Mouse (Mus musculus) myocyte (in vitro differentiated cells): Measurements from ENCODE around the gene Ung. TPM values are rescaled to one million over a fixed set of nuclear protein-coding genes. Genes with fewer than 3 reads are reported as not detected.

Experiments
- H3K27me3 ChIP-seq: one replicate; pipeline ENCODE4 v1.6.1; 2011; ENCODE audit not compliant: control insufficient read depth, insufficient read depth, insufficient read length
- H3K36me3 ChIP-seq: one replicate; pipeline ENCODE4 v1.6.1; 2011; ENCODE audit not compliant: control insufficient read depth, insufficient read depth
- H3K4me2 ChIP-seq: one replicate; pipeline ENCODE4 v1.6.1; 2011; ENCODE audit warnings: low read depth, control low read depth
- H3K4me3 ChIP-seq: one replicate; pipeline ENCODE4 v1.5.1; 2011; ENCODE audit warnings: mild to moderate bottlenecking, control low read depth, moderate library complexity
- H3K79me2 ChIP-seq: one replicate; pipeline ENCODE4 v1.6.1; 2011; ENCODE audit not compliant: control insufficient read depth, insufficient read depth
- H3ac ChIP-seq: one replicate; pipeline ENCODE4 v1.6.1; 2011; ENCODE audit not compliant: control insufficient read depth, insufficient read length
- CEBPB ChIP-seq: IDR thresholded peaks from 2 replicates; pipeline ENCODE4 v1.6.1; 2011; ENCODE audit warnings: mild to moderate bottlenecking, moderate library complexity; ENCODE audit not compliant: poor library complexity, insufficient read depth, severe bottlenecking
- E2F4 ChIP-seq: IDR thresholded peaks from one replicate; pipeline ENCODE4 v1.6.1; 2011; ENCODE audit warnings: mild to moderate bottlenecking, control low read depth, moderate library complexity; ENCODE audit not compliant: insufficient read depth
- MAX ChIP-seq: IDR thresholded peaks from one replicate; pipeline ENCODE4 v1.6.1; 2011; ENCODE audit warnings: low read depth, mild to moderate bottlenecking, control low read depth
- MYOD1 ChIP-seq, 3 experiments: IDR thresholded peaks; one replicate each; pipeline ENCODE4 v1.6.1; 2011; ENCODE audit warnings: control low read depth in 2 of 3, low read depth in 2 of 3, mild to moderate bottlenecking in 2 of 3, moderate library complexity in 1 of 3; ENCODE audit not compliant: insufficient read length in 2 of 3, control insufficient read depth in 1 of 3
- MYOG ChIP-seq, 3 experiments: IDR thresholded peaks; one replicate each; pipeline ENCODE4 v1.6.1; 2011; ENCODE audit warnings: control low read depth in 2 of 3, low read depth in 2 of 3, mild to moderate bottlenecking in 2 of 3; ENCODE audit not compliant: insufficient read length in 2 of 3, control insufficient read depth in 1 of 3, insufficient read depth in 1 of 3
- POLR2A ChIP-seq: IDR thresholded peaks from one replicate; pipeline ENCODE4 v1.6.1; 2011; ENCODE audit warnings: low read depth, mild to moderate bottlenecking, control low read depth, moderate library complexity; ENCODE audit not compliant: insufficient read length
- POLR2AphosphoS2 ChIP-seq: IDR thresholded peaks from one replicate; pipeline ENCODE4 v1.6.1; 2011; ENCODE audit warnings: low read depth, control low read depth; ENCODE audit not compliant: insufficient read length
- REST ChIP-seq: IDR thresholded peaks from one replicate; pipeline ENCODE4 v1.6.1; 2011; ENCODE audit warnings: mild to moderate bottlenecking, control low read depth, moderate library complexity; ENCODE audit not compliant: insufficient read depth, insufficient read length
- SRF ChIP-seq: IDR thresholded peaks from one replicate; pipeline ENCODE4 v1.6.1; 2011; ENCODE audit warnings: low read depth; ENCODE audit not compliant: control insufficient read depth, insufficient read length
- TCF12 ChIP-seq: IDR thresholded peaks from one replicate; pipeline ENCODE4 v1.6.1; 2011; ENCODE audit warnings: mild to moderate bottlenecking, control low read depth; ENCODE audit not compliant: poor library complexity, insufficient read depth, severe bottlenecking
- TCF3 ChIP-seq: IDR thresholded peaks from one replicate; pipeline ENCODE4 v1.6.1; 2011; ENCODE audit warnings: low read depth, control low read depth; ENCODE audit not compliant: insufficient read length
- USF1 ChIP-seq: IDR thresholded peaks from one replicate; pipeline ENCODE4 v1.6.1; 2011; ENCODE audit warnings: low read depth, mild to moderate bottlenecking, control low read depth, moderate library complexity
- polyA plus RNA-seq: library from polyadenylated mRNA; unstranded; fragments of >200 nt; fragmentation: generic; extraction: Trizol; gene quantifications from one replicate; pipeline ENCODE4 v1.2.1, GENCODE M21; 2012; ENCODE audit warnings: missing spikeins

Ung gene
- polyA plus RNA-seq, 1 experiment = 2.7 TPM

GRCm38 (mm10) chr5:114091057-114091807 is 39.0 kb upstream of the Ung start, which contains the start of gene Svop:
Gene Svop (minus strand): TSS chr5:114091570.
- Histone ChIP-seq H3K36me3 (no peaks in the 10 kb centered on the region), H3ac (no peak within 1 kb of the TSS), H3K4me3 (no peak within 1 kb of the TSS), H3K27me3 (peaks cover 24% of the 10 kb centered on the region), H3K79me2 (no peaks in the 10 kb centered on the region), H3K4me2 (no peak within 1 kb of the TSS)
- no peak for TF ChIP-seq SRF
- TF ChIP-seq REST = peak; percentile 89
- TF ChIP-seq MYOD1 (IDR thresholded peaks at IDR 0.05; ENCODE audit: control insufficient read depth in 1 of 3, insufficient read length in 2 of 3, low read depth in 2 of 3) = no peak
- no peak for TF ChIP-seq MAX
- TF ChIP-seq POLR2AphosphoS2 = no peak

- Histone ChIP-seq H3K36me3 (no peaks in the 10 kb centered on the region), H3K4me2 (peak overlapping the region; percentile 91), H3ac (peak overlapping the region; percentile 59), H3K27me3 (peaks cover 3% of the 10 kb centered on the region), H3K4me3 (peak overlapping the region; percentile 39), H3K79me2 (peaks cover 8% of the 10 kb centered on the region)
- TF ChIP-seq MYOD1 (IDR thresholded peaks at IDR 0.05; ENCODE audit: control insufficient read depth in 1 of 3, insufficient read length in 2 of 3, low read depth in 2 of 3) (no peak), USF1 (no peak)
These were observed 30.3 kb upstream of the Ung start for GRCm38 (mm10) chr5:114099709-114100389.

DNA sequence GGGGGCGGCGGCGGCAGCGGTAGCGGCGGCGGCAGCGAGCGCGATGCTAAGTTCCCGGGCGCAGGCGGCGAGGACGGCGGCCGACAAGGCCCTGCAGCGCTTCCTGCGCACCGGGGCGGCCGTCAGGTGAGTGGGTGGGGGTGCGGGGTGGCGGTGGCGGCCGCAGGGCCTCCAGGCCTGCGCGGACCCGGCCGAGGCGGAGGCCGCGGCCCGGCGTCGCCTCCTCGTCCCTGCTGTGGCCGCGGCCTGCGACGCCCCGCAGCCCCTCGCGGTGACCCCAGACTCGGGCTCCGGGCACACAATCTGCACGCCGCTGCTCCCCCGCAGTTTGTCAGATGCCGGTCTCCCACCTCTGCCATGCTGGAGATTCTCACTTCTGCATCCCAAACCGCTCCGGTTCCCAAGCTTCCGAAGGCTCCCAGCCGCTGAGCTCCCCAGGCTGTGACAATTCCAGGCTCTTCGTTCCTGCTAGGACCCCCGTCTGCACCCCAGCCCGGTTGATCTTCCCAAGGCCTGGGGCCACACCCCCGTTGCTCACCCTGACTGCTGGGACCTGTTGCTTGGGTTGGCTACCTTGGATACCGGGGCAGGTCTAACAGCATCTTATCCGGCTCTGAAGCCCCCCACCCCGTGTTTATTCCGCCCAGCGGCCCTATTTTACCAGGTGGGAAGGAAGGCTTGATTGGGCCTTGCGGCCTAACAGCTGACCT is 29.6 kb upstream of the Ung start:
- Histone ChIP-seq H3K4me3 (peak overlapping the region; percentile 39), H3K79me2 (peaks cover 8% of the 10 kb centered on the region)

GRCm38 (mm10) chr5:114101873-114102272 is 28.3 kb upstream of the Ung start:
- Histone ChIP-seq H3K79me2 (peaks cover 8% of the 10 kb centered on the region), H3ac (no peak overlapping the region), H3K4me2 (no peak overlapping the region), H3K4me3 (no peak overlapping the region), H3K36me3 (no peaks in the 10 kb centered on the region), H3K27me3 (no peaks in the 10 kb centered on the region)
- no peak for TF ChIP-seq TCF12
- no peak for TF ChIP-seq MYOG (IDR thresholded peaks at IDR 0.05; ENCODE audit: control insufficient read depth in 1 of 3, insufficient read depth in 1 of 3, insufficient read length in 2 of 3, low read depth in 2 of 3)
- TF ChIP-seq MYOD1 (IDR thresholded peaks at IDR 0.05; ENCODE audit: control insufficient read depth in 1 of 3, insufficient read length in 2 of 3, low read depth in 2 of 3) = no peak
- no peak for TF ChIP-seq POLR2A
- TF ChIP-seq USF1 = no peak
- no peak for TF ChIP-seq E2F4
- TF ChIP-seq TCF3 = no peak
- TF ChIP-seq SRF = no peak
- no peak for TF ChIP-seq CEBPB
- TF ChIP-seq POLR2AphosphoS2 = no peak

More for the DNA sequence above, 29.6 kb upstream of the Ung start:
- H3K36me3 ChIP-seq = no peaks in the 10 kb centered on the region
- TF ChIP-seq USF1 (no peak), POLR2A (peak; percentile 29), MYOD1 (IDR thresholded peaks at IDR 0.05; ENCODE audit: control insufficient read depth in 1 of 3, insufficient read length in 2 of 3, low read depth in 2 of 3) (no peak), CEBPB (no peak), E2F4 (no peak)
- peak overlapping the region; percentile 89 for H3K4me2 ChIP-seq
- no peaks in the 10 kb centered on the region for H3K27me3 ChIP-seq
- peak overlapping the region; percentile 59 for H3ac ChIP-seq

DNA sequence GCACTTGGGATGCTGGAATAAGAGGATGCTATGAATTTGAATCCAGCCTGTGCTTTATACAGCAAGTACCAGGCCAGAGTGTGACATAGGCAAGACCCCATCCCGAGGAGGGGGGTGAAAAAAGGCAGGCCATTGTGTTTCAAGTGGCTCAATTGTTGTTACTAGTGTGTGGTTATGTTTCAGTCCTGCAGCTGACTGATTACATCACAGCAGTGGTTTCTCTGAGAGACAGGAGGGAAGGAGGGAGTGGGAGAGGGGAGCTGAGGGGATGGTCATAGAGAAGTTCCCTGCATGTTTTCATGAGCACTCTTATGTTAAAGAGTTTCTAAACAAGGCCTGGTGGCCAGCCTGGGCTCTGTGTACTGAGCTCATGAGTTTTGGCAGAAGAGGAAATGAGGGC is 27.4 kb upstream of the Ung start:
- TF ChIP-seq REST (no peak), TCF12 (no peak), MAX (no peak), CEBPB (no peak), E2F4 (no peak), TCF3 (no peak), POLR2AphosphoS2 (no peak), MYOD1 (IDR thresholded peaks at IDR 0.05; ENCODE audit: control insufficient read depth in 1 of 3, insufficient read length in 2 of 3, low read depth in 2 of 3) (no peak), SRF (no peak), POLR2A (no peak), MYOG (IDR thresholded peaks at IDR 0.05; ENCODE audit: control insufficient read depth in 1 of 3, insufficient read depth in 1 of 3, insufficient read length in 2 of 3, low read depth in 2 of 3) (no peak), USF1 (no peak)
- no peaks in the 10 kb centered on the region for H3K36me3 ChIP-seq
- peaks cover 8% of the 10 kb centered on the region for H3K79me2 ChIP-seq
- no peak overlapping the region for H3K4me2 ChIP-seq
- no peaks in the 10 kb centered on the region for H3K27me3 ChIP-seq
- no peak overlapping the region for H3K4me3 ChIP-seq
- H3ac ChIP-seq = no peak overlapping the region
